8 mouse cellular contexts compared by ENCODE assay signal in the genomic region with DNA sequence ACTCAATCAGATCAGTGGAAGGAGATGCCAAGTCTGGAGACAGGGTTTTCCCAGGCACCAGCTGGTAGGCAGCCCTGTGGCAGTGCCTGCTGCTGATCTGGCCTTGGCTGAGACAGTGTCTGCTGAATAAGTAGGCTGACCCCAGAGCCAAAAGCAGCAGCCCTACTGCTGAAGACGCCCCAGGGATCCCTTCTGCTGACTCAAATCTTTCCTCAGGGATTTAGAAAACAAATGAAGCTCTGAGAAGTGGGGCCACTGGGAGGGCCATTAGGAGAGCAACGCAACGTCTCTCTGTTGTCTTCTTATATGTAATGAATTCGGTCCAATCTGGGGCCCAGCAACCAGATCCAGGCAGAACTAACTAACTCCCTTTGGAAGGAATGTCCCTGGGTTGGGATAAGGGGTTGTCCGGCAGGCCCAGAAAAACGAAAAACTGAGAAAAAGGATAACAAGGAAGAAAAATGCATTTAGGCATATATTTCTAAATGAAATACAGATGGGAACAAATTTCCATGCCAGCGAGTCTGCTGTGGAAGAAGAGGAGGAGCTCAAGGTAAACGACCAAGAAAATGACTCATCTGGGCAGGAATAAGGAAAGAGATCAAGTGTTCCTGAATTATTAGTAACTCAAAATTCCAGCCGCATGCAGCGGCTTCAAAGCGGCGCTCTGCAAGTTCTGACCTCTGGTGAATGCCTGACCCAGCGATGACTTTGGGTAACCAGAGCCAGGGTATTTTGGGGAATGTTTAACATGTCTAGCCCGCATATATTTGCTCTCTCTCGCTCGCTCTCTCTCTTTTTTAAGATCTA.
DNase-seq lines count a peak whose midpoint lies in the region; ATAC-seq and TF ChIP-seq lines count a peak whose summit lies in the region.

No protein-coding gene starts in this region.

- DNase-seq in adrenal gland, adult (ENCODE audit: inconsistent age in 2 of 2, low spot score in 1 of 2): peak; percentile 8 to 52
- no peak for DNase-seq in adrenal gland, postnatal 10 days
- peak; percentile 25 for DNase-seq in urinary bladder, postnatal 25 days (ENCODE audit: low spot score)
- no peak for DNase-seq in urinary bladder, adult 2 months (ENCODE audit: low spot score)
- peak; percentile 74 for DNase-seq in hindbrain, postnatal 0 days (ENCODE audit: low spot score)
- peak; percentile 70 for DNase-seq in skeletal muscle tissue, adult 2 months (ENCODE audit: low read depth, low spot score)
- DNase-seq in testis, postnatal 14 days (ENCODE audit: low spot score): no peak
- DNase-seq in thymus, postnatal 14 days: no peak

- H3K9me3 ChIP-seq in hindbrain, postnatal 0 days (ENCODE audit: low read length): no peaks in the 10 kb centered on the region

- H3K4me2 ChIP-seq in hindbrain, postnatal 0 days (ENCODE audit: low read depth, low read length): no peak overlapping the region

- WGBS in hindbrain, postnatal 0 days: 43% methylated on average over 16 of the region's 16 CpGs

- no peak overlapping the region for H3K4me3 ChIP-seq in hindbrain, postnatal 0 days (ENCODE audit: low read length)

- TF ChIP-seq CTCF in hindbrain, postnatal 0 days (IDR thresholded peaks at IDR 0.05; ENCODE audit: low read depth): no peak

- H3K4me1 ChIP-seq in hindbrain, postnatal 0 days (ENCODE audit: insufficient read depth, low read length): no peaks in the 10 kb centered on the region

- no peaks in the 10 kb centered on the region for H3K36me3 ChIP-seq in hindbrain, postnatal 0 days (ENCODE audit: insufficient read depth, low read length)

- ATAC-seq in hindbrain, postnatal 0 days: 0 out of 2 replicates have a peak, but pooled peaks have one; percentile 58

- no peaks in the 10 kb centered on the region for H3K27me3 ChIP-seq in hindbrain, postnatal 0 days (ENCODE audit: insufficient read depth, low read length)

- H3K27ac ChIP-seq in hindbrain, postnatal 0 days: no peak overlapping the region

- no peak overlapping the region for H3K9ac ChIP-seq in hindbrain, postnatal 0 days (replicated peaks; ENCODE audit: low read length)

Comparison
In these comparisons a context has a peak if more than half of its experiments do, and no peak if none do; other contexts are left out.
1. DNase-seq: peak in adrenal gland, adult (2 of 2), urinary bladder, postnatal 25 days (single experiment), hindbrain, postnatal 0 days (single experiment) and skeletal muscle tissue, adult 2 months (single experiment); none in adrenal gland, postnatal 10 days (single experiment), urinary bladder, adult 2 months (single experiment), testis, postnatal 14 days (single experiment) and thymus, postnatal 14 days (single experiment).